Mouse (Mus musculus) ZHBTc4 (cell line): ENCODE results near the gene Tomm40.
A peak's percentile ranks its signal among the peaks of the same experiment; 100 is the strongest.

Experiments used
- DNase-seq: peaks from one replicate; pipeline ENCODE4 v3.0.0-alpha.2; 2011; ENCODE audit warnings: low read depth, low spot score

Gene Tomm40

GRCm38 (mm10) chr7:19715239-19716054 lies at the start of gene Tomm40:
Gene Tomm40, minus strand, starts transcription at chr7:19715438.
- peak; percentile 100 for DNase-seq

GRCm38 (mm10) chr7:19764581-19764980 lies 49.3 kb upstream of the Tomm40 start:
- DNase-seq = no peak

GRCm38 (mm10) chr7:19763829-19764477 lies 48.7 kb upstream of the Tomm40 start:
- peak; percentile 65 for DNase-seq

- no peak for DNase-seq
Measured at GRCm38 (mm10) chr7:19762283-19762682, 47.0 kb upstream of the Tomm40 start.

- DNase-seq = no peak
Measured at GRCm38 (mm10) chr7:19760021-19760420, 44.8 kb upstream of the Tomm40 start.

GRCm38 (mm10) chr7:19758623-19759022 lies 43.4 kb upstream of the Tomm40 start:
- DNase-seq = no peak

- DNase-seq = no peak
Measured at GRCm38 (mm10) chr7:19755851-19756786, 40.9 kb upstream of the Tomm40 start.

- peak; percentile 67 for DNase-seq
Measured at GRCm38 (mm10) chr7:19755008-19755407, 39.8 kb upstream of the Tomm40 start.

GRCm38 (mm10) chr7:19754065-19754464 lies 38.8 kb upstream of the Tomm40 start:
- DNase-seq = no peak

GRCm38 (mm10) chr7:19753587-19753986 lies 38.3 kb upstream of the Tomm40 start:
- peak; percentile 74 for DNase-seq

GRCm38 (mm10) chr7:19752652-19753051 lies 37.4 kb upstream of the Tomm40 start:
- peak; percentile 59 for DNase-seq

- no peak for DNase-seq
Measured at GRCm38 (mm10) chr7:19751070-19751383, 35.8 kb upstream of the Tomm40 start.

GRCm38 (mm10) chr7:19750217-19751069 lies 35.2 kb upstream of the Tomm40 start, which contains the start of gene Nectin2:
Gene Nectin2, minus strand, starts transcription at chr7:19750483.
- DNase-seq = peak; percentile 93

- peak; percentile 99 for DNase-seq
Measured at GRCm38 (mm10) chr7:19749389-19750216, 34.4 kb upstream of the Tomm40 start.

- no peak for DNase-seq
Measured at GRCm38 (mm10) chr7:19748219-19749195, 33.3 kb upstream of the Tomm40 start.

GRCm38 (mm10) chr7:19747420-19748218 lies 32.4 kb upstream of the Tomm40 start:
- peak; percentile 88 for DNase-seq

GRCm38 (mm10) chr7:19746426-19747201 lies 31.4 kb upstream of the Tomm40 start:
- no peak for DNase-seq
